Mouse (Mus musculus) adrenal gland, adult 2 months (tissue): ENCODE measurements around the gene Zmynd8. TPM values are rescaled to one million over a fixed set of nuclear protein-coding genes. Genes with fewer than 3 reads are reported as not detected.
A peak's percentile ranks its signal among the peaks of the same experiment; 100 is the strongest.

Source experiments
- DNase-seq: peaks from one replicate; pipeline ENCODE4 v3.0.0; 2021
- polyA plus RNA-seq: library from polyadenylated mRNA; depleted of rRNA; stranded (reverse); fragments of >200 nt; gene quantifications from 2 replicates; pipeline ENCODE4 v1.2.3, GENCODE M21; 2012
- total RNA-seq, 2 experiments: library from RNA; stranded (reverse); gene quantifications; 2 replicates each; pipeline ENCODE4 v1.2.3; 2021

The Zmynd8 gene
- total and polyA plus RNA-seq, 3 experiments, result 22.2 to 56.5 (median 53.9) TPM

- DNase-seq, result no peak
Measured at GRCm38 (mm10) chr2:165833468-165833867, 65.3 kb downstream of the Zmynd8 start.

- DNase-seq, result no peak
Measured at GRCm38 (mm10) chr2:165832720-165833119, 66.1 kb downstream of the Zmynd8 start.

- DNase-seq, result no peak
Measured at GRCm38 (mm10) chr2:165832295-165832694, 66.5 kb downstream of the Zmynd8 start.

- DNase-seq, result no peak
Measured at GRCm38 (mm10) chr2:165831637-165832289, 67.1 kb downstream of the Zmynd8 start.

GRCm38 (mm10) chr2:165828770-165829169 lies 70.0 kb downstream of the Zmynd8 start:
- no peak for DNase-seq

GRCm38 (mm10) chr2:165825964-165826712 lies 72.7 kb downstream of the Zmynd8 start:
- peak; percentile 87 for DNase-seq

GRCm38 (mm10) chr2:165825261-165825900 lies 73.4 kb downstream of the Zmynd8 start:
- DNase-seq, result no peak

GRCm38 (mm10) chr2:165824826-165825225 lies 74.0 kb downstream of the Zmynd8 start:
- no peak for DNase-seq

GRCm38 (mm10) chr2:165822478-165822877 lies 76.3 kb downstream of the Zmynd8 start:
- DNase-seq, result no peak

GRCm38 (mm10) chr2:165821671-165822070 lies 77.1 kb downstream of the Zmynd8 start:
- no peak for DNase-seq

- DNase-seq, result no peak
Measured at GRCm38 (mm10) chr2:165820504-165821095, 78.2 kb downstream of the Zmynd8 start.

- DNase-seq, result no peak
Measured at GRCm38 (mm10) chr2:165820073-165820472, 78.7 kb downstream of the Zmynd8 start.

GRCm38 (mm10) chr2:165818985-165819948 lies 79.5 kb downstream of the Zmynd8 start:
- DNase-seq, result peak; percentile 75

- DNase-seq, result no peak
Measured at GRCm38 (mm10) chr2:165818570-165818969, 80.2 kb downstream of the Zmynd8 start.

- DNase-seq, result no peak
Measured at GRCm38 (mm10) chr2:165817437-165817836, 81.4 kb downstream of the Zmynd8 start.

- no peak for DNase-seq
Measured at GRCm38 (mm10) chr2:165815103-165815880, 83.5 kb downstream of the Zmynd8 start.

GRCm38 (mm10) chr2:165812889-165813288 lies 85.9 kb downstream of the Zmynd8 start:
- no peak for DNase-seq

- peak; percentile 57 for DNase-seq
Measured at GRCm38 (mm10) chr2:165811536-165811935, 87.3 kb downstream of the Zmynd8 start.

GRCm38 (mm10) chr2:165809901-165810477 lies 88.8 kb downstream of the Zmynd8 start:
- no peak for DNase-seq

GRCm38 (mm10) chr2:165809091-165809490 lies 89.7 kb downstream of the Zmynd8 start:
- no peak for DNase-seq
